Mouse (Mus musculus) neural tube, embryonic 12.5 days (tissue): ENCODE measurements around the gene Topaz1. TPM values are rescaled to one million over a fixed set of nuclear protein-coding genes. Genes with fewer than 3 reads are reported as not detected.

Source experiments
- ATAC-seq: fragments of 200-750 bp; cut with Nextera tagmentation; 2 replicates; pipeline ENCODE4 v1.8.0; 2017; ENCODE audit warnings: low read depth, mild to moderate bottlenecking, moderate TSS enrichment, moderate library complexity; ENCODE audit not compliant: low FRiP score
- H3K27ac ChIP-seq: fragments of 300-500 bp; sonication (generic); 2 replicates; pipeline ENCODE4 v1.5.1; 2016
- H3K27me3 ChIP-seq: fragments of 300-500 bp; sonication (generic); replicated peaks from 2 replicates; pipeline ENCODE4 v1.6.1; 2016; ENCODE audit warnings: mild to moderate bottlenecking
- H3K36me3 ChIP-seq: fragments of 300-500 bp; sonication (generic); 2 replicates; pipeline ENCODE4 v1.6.1; 2016; ENCODE audit warnings: mild to moderate bottlenecking
- H3K4me1 ChIP-seq: fragments of 300-500 bp; sonication (generic); 2 replicates; pipeline ENCODE4 v1.6.1; 2016
- H3K4me2 ChIP-seq: fragments of 300-500 bp; sonication (generic); replicated peaks from 2 replicates; pipeline ENCODE4 v1.6.1; 2016; ENCODE audit warnings: mild to moderate bottlenecking
- H3K4me3 ChIP-seq: fragments of 300-500 bp; sonication (generic); 2 replicates; pipeline ENCODE4 v1.5.1; 2016
- H3K9ac ChIP-seq: fragments of 300-500 bp; sonication (generic); 2 replicates; pipeline ENCODE4 v1.6.1; 2016; ENCODE audit warnings: mild to moderate bottlenecking
- H3K9me3 ChIP-seq: fragments of 300-500 bp; sonication (generic); 2 replicates; pipeline ENCODE4 v1.6.1; 2016; ENCODE audit warnings: mild to moderate bottlenecking
- WGBS: fragments of 180-500 bp; shearing (Covaris S2); methylation state at CpG from one replicate; pipeline ENCODE4 v1.1.7; 2016; 5-methylcytosine and 5-hydroxymethylcytosine counted together
- polyA plus RNA-seq: library from polyadenylated mRNA; unstranded; fragments of >200 nt; fragmentation: Nextera tagmentation; extraction: Ambion mirVana; gene quantifications from 2 replicates; pipeline ENCODE4 v1.2.1, GENCODE M21; 2016

The Topaz1 gene
- not detected in 2 replicates for polyA plus RNA-seq

DNA sequence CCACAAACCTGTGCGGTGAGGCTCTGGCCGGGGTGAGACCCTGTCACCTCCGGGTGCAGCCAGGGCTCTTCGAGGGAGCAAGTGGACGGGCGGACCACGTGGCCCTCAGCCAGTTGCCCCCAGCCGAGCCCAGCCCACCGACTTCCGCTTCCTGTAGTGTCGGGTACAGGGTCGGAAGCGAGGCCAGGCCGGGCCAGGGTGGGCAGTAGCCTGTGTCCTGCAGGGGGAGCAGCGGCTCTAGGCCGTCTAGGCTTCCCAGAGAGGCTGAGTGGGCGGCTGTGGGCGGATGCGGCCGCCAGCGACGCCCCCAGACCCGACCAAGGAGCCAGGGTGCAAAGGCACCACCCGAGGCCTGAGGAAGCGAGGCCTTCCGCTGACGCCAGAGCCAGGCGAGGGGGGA, at the start of gene Topaz1:
Gene Topaz1 (plus strand): TSS at position 287 of the 400 bp plus-strand sequence.
- no peaks in the 10 kb centered on the region for H3K4me1 ChIP-seq
- WGBS, result 72% methylated on average over 28 of the region's 28 CpGs
- no peak within 1 kb of the TSS for H3K27ac ChIP-seq
- H3K4me2 ChIP-seq, result no peak within 1 kb of the TSS
- H3K27me3 ChIP-seq, result no peaks in the 10 kb centered on the region
- no peak for ATAC-seq
- H3K9me3 ChIP-seq, result no peaks in the 10 kb centered on the region
- H3K4me3 ChIP-seq, result no peak within 1 kb of the TSS
- no peaks in the 10 kb centered on the region for H3K36me3 ChIP-seq
- no peak within 1 kb of the TSS for H3K9ac ChIP-seq

DNA sequence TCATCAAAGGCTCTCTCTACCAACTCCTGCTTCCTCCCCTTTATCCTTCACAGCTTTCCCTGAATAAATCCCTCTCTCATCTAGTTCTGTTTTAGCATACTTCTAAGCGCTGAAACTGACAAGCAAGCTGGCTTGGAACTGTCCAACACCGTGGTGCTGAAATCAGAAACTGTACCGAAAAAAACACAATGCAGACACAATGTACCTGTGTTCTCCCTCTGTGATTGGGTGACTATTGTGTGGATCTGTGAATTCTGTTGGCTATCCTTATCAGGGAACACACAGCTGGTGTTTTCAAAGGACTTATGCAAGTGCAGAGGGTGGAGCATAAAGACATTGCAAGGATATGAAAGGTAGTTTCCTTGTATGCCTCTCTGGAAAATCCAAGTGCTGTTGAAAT, 45.3 kb upstream of the Topaz1 start:
- Histone ChIP-seq H3K27ac (no peak overlapping the region), H3K4me1 (no peaks in the 10 kb centered on the region), H3K4me3 (no peak overlapping the region), H3K4me2 (no peak overlapping the region), H3K27me3 (no peaks in the 10 kb centered on the region), H3K9me3 (no peaks in the 10 kb centered on the region), H3K36me3 (no peaks in the 10 kb centered on the region), H3K9ac (no peak overlapping the region)
- WGBS, result 6% methylated on average over 3 of the region's 3 CpGs
- ATAC-seq, result no peak

DNA sequence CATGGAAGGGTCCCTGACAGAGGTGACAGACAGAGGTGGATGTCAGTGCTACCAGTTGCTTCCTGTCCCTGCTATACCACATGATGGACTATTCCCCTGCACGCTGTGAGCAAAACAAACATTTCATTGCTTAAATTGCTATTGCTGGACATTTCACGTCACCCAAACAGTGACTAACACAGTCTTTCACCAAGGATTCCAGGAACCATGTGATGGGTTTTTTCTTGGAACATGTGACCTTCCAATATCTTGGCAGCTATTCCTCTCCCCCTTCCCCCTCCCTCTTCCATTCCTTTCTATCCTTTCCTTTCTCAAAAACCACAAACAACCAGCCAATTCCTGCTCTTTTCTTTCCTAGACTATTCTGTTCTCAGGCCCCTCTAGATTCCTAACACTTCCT, 33.3 kb upstream of the Topaz1 start:
- Histone ChIP-seq H3K36me3 (no peaks in the 10 kb centered on the region), H3K27me3 (no peaks in the 10 kb centered on the region), H3K27ac (no peak overlapping the region), H3K9ac (no peak overlapping the region), H3K9me3 (no peaks in the 10 kb centered on the region), H3K4me2 (no peak overlapping the region), H3K4me1 (no peaks in the 10 kb centered on the region), H3K4me3 (no peak overlapping the region)
- 62% methylated on average over 2 of the region's 2 CpGs for WGBS
- no peak for ATAC-seq

DNA sequence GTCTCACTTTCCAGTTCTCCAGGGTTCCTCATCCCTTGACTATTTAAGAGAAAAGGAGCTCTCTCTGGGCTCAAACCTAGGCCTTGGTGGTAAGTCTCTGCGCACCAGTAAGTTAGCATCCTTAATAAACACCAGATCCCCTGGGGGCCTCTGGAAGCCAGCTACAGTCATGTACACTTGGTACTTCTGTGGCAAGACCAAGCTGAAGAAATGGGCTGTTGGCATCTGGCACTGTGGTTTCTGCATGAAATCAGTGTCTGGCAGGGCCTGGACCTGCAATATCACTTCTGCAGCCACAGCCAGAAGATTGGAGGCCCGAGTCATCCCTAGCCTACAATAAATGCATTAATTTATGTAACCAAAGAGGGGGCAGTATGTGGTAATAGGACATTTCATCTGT, 32.1 kb upstream of the Topaz1 start:
- Histone ChIP-seq H3K27me3 (no peaks in the 10 kb centered on the region), H3K4me3 (no peak overlapping the region), H3K36me3 (no peaks in the 10 kb centered on the region), H3K27ac (no peak overlapping the region), H3K9me3 (no peaks in the 10 kb centered on the region), H3K4me1 (no peaks in the 10 kb centered on the region), H3K9ac (no peak overlapping the region), H3K4me2 (no peak overlapping the region)
- 88% methylated on average over 2 of the region's 2 CpGs for WGBS
- ATAC-seq, result no peak

- Histone ChIP-seq H3K9ac (no peak overlapping the region), H3K36me3 (no peaks in the 10 kb centered on the region), H3K27ac (no peak overlapping the region), H3K4me2 (no peak overlapping the region), H3K4me3 (no peak overlapping the region), H3K9me3 (no peaks in the 10 kb centered on the region), H3K4me1 (no peaks in the 10 kb centered on the region), H3K27me3 (no peaks in the 10 kb centered on the region)
- 42% methylated on average over 7 of the region's 7 CpGs for WGBS
- no peak for ATAC-seq
Measured at GRCm38 (mm10) chr9:122716131-122716921, 30.8 kb upstream of the Topaz1 start.

DNA sequence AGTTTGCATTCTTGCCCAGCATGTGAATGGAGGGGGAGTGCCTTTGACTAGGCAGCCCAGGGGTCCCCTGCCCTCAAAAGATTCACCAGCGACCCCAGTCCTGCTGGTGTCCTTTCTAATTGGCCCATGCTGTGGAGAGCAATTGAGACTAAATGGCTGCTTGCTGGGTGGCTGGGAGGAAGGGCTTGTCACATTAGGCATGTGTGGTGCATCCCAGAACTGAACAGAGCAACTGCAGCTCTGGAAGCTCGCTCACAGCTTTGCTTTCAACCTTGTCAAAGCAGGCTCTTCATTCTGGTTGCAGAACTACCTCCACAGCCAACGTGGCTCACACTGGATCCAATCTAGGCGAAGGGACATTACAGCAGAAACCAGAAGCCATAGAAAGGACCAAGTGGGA, 24.9 kb upstream of the Topaz1 start:
- Histone ChIP-seq H3K36me3 (no peaks in the 10 kb centered on the region), H3K4me2 (no peak overlapping the region), H3K9ac (no peak overlapping the region), H3K4me3 (no peak overlapping the region), H3K9me3 (no peaks in the 10 kb centered on the region), H3K27me3 (peaks cover 12% of the 10 kb centered on the region; the same call in 1 of the 2 replicates), H3K4me1 (no peaks in the 10 kb centered on the region), H3K27ac (no peak overlapping the region)
- WGBS, result 9% methylated on average over 4 of the region's 4 CpGs
- ATAC-seq, result no peak

GRCm38 (mm10) chr9:122725046-122725765, 21.9 kb upstream of the Topaz1 start:
- Histone ChIP-seq H3K36me3 (no peaks in the 10 kb centered on the region), H3K27ac (no peak overlapping the region), H3K9me3 (no peaks in the 10 kb centered on the region), H3K4me1 (no peaks in the 10 kb centered on the region), H3K4me2 (peak overlapping the region; percentile 4; the same call in 1 of the 2 replicates), H3K4me3 (no peak overlapping the region), H3K27me3 (peaks cover 12% of the 10 kb centered on the region; the same call in 1 of the 2 replicates), H3K9ac (no peak overlapping the region)
- WGBS, result 27% methylated on average over 22 of the region's 22 CpGs
- ATAC-seq, result no peak

- H3K27me3 ChIP-seq, result peaks cover 7% of the 10 kb centered on the region; the same call in 1 of the 2 replicates
- WGBS, result 16% methylated on average over 10 of the region's 10 CpGs
- no peaks in the 10 kb centered on the region for H3K9me3 ChIP-seq
- H3K9ac ChIP-seq, result no peak overlapping the region
- no peaks in the 10 kb centered on the region for H3K36me3 ChIP-seq
- H3K4me3 ChIP-seq, result no peak overlapping the region
- no peaks in the 10 kb centered on the region for H3K4me1 ChIP-seq
- no peak overlapping the region for H3K4me2 ChIP-seq
- ATAC-seq, result no peak
- H3K27ac ChIP-seq, result no peak overlapping the region
Measured at GRCm38 (mm10) chr9:122729500-122729899, 17.6 kb upstream of the Topaz1 start.

- no peak overlapping the region for H3K4me3 ChIP-seq
- H3K27ac ChIP-seq, result no peak overlapping the region
- H3K9me3 ChIP-seq, result no peaks in the 10 kb centered on the region
- no peaks in the 10 kb centered on the region for H3K4me1 ChIP-seq
- no peak overlapping the region for H3K4me2 ChIP-seq
- 77% methylated on average over 8 of the region's 8 CpGs for WGBS
- H3K36me3 ChIP-seq, result no peaks in the 10 kb centered on the region
- ATAC-seq, result no peak
- H3K27me3 ChIP-seq, result no peaks in the 10 kb centered on the region
- no peak overlapping the region for H3K9ac ChIP-seq
Measured at GRCm38 (mm10) chr9:122732126-122732810, 14.9 kb upstream of the Topaz1 start.

DNA sequence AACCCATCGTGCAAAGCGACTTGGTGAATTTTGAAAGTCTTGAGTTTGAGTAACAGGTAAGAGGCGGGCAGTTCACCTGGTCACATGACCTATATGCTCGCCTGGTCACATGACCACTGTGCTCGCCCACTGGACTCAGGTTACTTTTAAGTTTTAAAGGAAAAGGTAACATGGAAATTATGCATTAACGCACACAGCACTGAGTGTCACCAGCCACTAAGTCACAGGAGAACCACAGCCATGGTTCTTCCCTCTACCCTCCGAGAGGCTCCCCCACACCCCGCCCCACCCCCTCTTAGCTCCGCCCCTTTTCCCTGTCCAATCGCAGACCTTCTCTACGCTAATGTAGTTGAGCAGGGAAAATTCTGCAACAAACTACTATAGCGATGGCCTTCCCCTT, 13.9 kb upstream of the Topaz1 start:
- WGBS, result 30% methylated on average over 12 of the region's 12 CpGs
- no peaks in the 10 kb centered on the region for H3K9me3 ChIP-seq
- no peaks in the 10 kb centered on the region for H3K36me3 ChIP-seq
- no peak overlapping the region for H3K27ac ChIP-seq
- no peak overlapping the region for H3K9ac ChIP-seq
- no peaks in the 10 kb centered on the region for H3K4me1 ChIP-seq
- no peak for ATAC-seq
- peak overlapping the region; percentile 28; the same call in 1 of the 2 replicates for H3K4me2 ChIP-seq
- H3K4me3 ChIP-seq, result peak overlapping the region; percentile 7; the same call in 1 of the 2 replicates
- H3K27me3 ChIP-seq, result no peaks in the 10 kb centered on the region

GRCm38 (mm10) chr9:122734934-122735333, 12.2 kb upstream of the Topaz1 start:
- Histone ChIP-seq H3K4me2 (no peak overlapping the region), H3K4me1 (no peaks in the 10 kb centered on the region), H3K9ac (no peak overlapping the region), H3K36me3 (no peaks in the 10 kb centered on the region), H3K9me3 (no peaks in the 10 kb centered on the region), H3K27me3 (no peaks in the 10 kb centered on the region), H3K4me3 (no peak overlapping the region), H3K27ac (no peak overlapping the region)
- ATAC-seq, result no peak
- 70% methylated on average over 7 of the region's 7 CpGs for WGBS

- no peaks in the 10 kb centered on the region for H3K4me1 ChIP-seq
- no peak overlapping the region for H3K4me3 ChIP-seq
- ATAC-seq, result no peak
- H3K9me3 ChIP-seq, result no peaks in the 10 kb centered on the region
- no peaks in the 10 kb centered on the region for H3K27me3 ChIP-seq
- no peak overlapping the region for H3K27ac ChIP-seq
- no peaks in the 10 kb centered on the region for H3K36me3 ChIP-seq
- WGBS, result 73% methylated on average over 2 of the region's 2 CpGs
- H3K9ac ChIP-seq, result no peak overlapping the region
- no peak overlapping the region for H3K4me2 ChIP-seq
Measured at GRCm38 (mm10) chr9:122736001-122736400, 11.1 kb upstream of the Topaz1 start.
